In the genomic region with DNA sequence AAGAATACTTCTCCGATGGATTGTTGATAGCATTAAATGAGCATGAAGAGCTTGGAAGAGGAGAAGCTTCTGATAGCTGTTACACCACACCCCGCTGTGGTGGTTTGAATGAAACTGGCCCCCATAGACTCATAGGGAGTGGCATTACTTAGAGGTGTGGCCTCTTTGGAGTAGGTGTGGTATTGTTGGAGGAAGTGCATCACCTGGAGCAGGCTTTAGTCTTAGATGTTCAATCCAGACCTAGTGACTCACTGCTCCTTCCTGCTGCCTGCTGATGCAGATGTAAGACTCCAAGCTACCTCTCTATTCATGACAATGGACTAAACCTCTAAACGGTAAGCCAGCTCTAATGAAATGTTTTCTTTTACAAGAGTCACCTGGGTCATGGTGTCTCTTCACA, we compare ENCODE assay signal across 27 mouse cellular contexts.
"Had no signal": no experiment of that assay in that cellular context is flagged by ENCODE, and none has a peak within 500 bp of the region (broad histone marks: within the 10 kb centered on the region; RNA-seq: fewer than 3 reads in every experiment).

No protein-coding gene starts in this region.

- H3K27me3 ChIP-seq: heart, embryonic 13.5 days; heart, embryonic 15.5 days; hindbrain, embryonic 13.5 days; hindbrain, embryonic 15.5 days; kidney, embryonic 15.5 days; limb, embryonic 13.5 days; limb, embryonic 15.5 days; liver, embryonic 12.5 days had no signal

- H3K27ac ChIP-seq: heart, adult 2 months; heart, embryonic 13.5 days; heart, embryonic 15.5 days; hindbrain, embryonic 13.5 days; hindbrain, embryonic 15.5 days; hindbrain, postnatal 0 days; kidney, embryonic 15.5 days; kidney, postnatal 0 days; limb, embryonic 13.5 days; limb, embryonic 15.5 days; liver, embryonic 12.5 days; liver, embryonic 14.5 days had no signal

- H3K4me1 ChIP-seq: hindbrain, embryonic 15.5 days; kidney, embryonic 15.5 days; liver, embryonic 12.5 days had no signal

- H3K9me3 ChIP-seq: heart, embryonic 13.5 days; heart, embryonic 15.5 days; hindbrain, embryonic 13.5 days; hindbrain, embryonic 15.5 days; kidney, embryonic 15.5 days; limb, embryonic 13.5 days; limb, embryonic 15.5 days; liver, embryonic 12.5 days had no signal

- H3K4me3 ChIP-seq: heart, adult 2 months; heart, embryonic 13.5 days; heart, embryonic 15.5 days; hindbrain, embryonic 13.5 days; hindbrain, embryonic 15.5 days; kidney, embryonic 15.5 days; limb, embryonic 13.5 days; limb, embryonic 15.5 days; liver, embryonic 12.5 days had no signal

- H3K36me3 ChIP-seq: heart, embryonic 13.5 days; heart, embryonic 15.5 days; hindbrain, embryonic 13.5 days; hindbrain, embryonic 15.5 days; kidney, embryonic 15.5 days; limb, embryonic 13.5 days; limb, embryonic 15.5 days; liver, embryonic 12.5 days had no signal

- H3K4me2 ChIP-seq: heart, embryonic 11.5 days; heart, embryonic 13.5 days; heart, embryonic 15.5 days; hindbrain, embryonic 13.5 days; hindbrain, embryonic 15.5 days; kidney, embryonic 15.5 days; limb, embryonic 13.5 days; limb, embryonic 15.5 days; liver, embryonic 12.5 days had no signal

- H3K9ac ChIP-seq: heart, embryonic 13.5 days; heart, embryonic 15.5 days; hindbrain, embryonic 13.5 days; hindbrain, embryonic 15.5 days; kidney, embryonic 15.5 days; limb, embryonic 13.5 days; limb, embryonic 15.5 days; liver, embryonic 12.5 days; liver, embryonic 14.5 days had no signal

- DNase-seq: gastrocnemius, postnatal 14 days; gastrocnemius, postnatal 36 days; heart, adult 11 months; heart, adult 2 months; heart, postnatal 14 days; heart, postnatal 36 days; kidney, adult 11 months; kidney, adult 2 months; kidney, adult 9 months; kidney, postnatal 14 days; kidney, postnatal 36 days; layer of hippocampus, adult 9-11 months; layer of hippocampus, postnatal 36 days; left cerebral cortex, postnatal 4 days had no signal

- ATAC-seq: hindbrain, postnatal 0 days; intestine, embryonic 16.5 days; liver, embryonic 12.5 days had no signal
